Mouse (Mus musculus): Measurements from ENCODE around the gene Zfp622. TPM values are rescaled to one million over a fixed set of nuclear protein-coding genes. Genes with fewer than 3 reads are reported as not detected.
"Not testable (repeated sequence)": the region's sequence is repeated elsewhere in the genome, so short reads cannot be mapped to it uniquely, and the experiment has no call there.

Gene Zfp622
- polyA plus RNA-seq, 1 experiment from 2014 or later = 7.3 TPM

GRCm38 (mm10) chr15:25959375-25959774 is 24.8 kb upstream of the Zfp622 start:
- ATAC-seq (ENCODE audit: low read depth) = 0 out of 2 replicates have a peak, but pooled peaks have one; percentile 45
- no peak overlapping the region for H3K27ac ChIP-seq (ENCODE audit: low read length)
- no peak overlapping the region for H3K9ac ChIP-seq (ENCODE audit: low read depth, low read length)
- no peak overlapping the region for H3K4me3 ChIP-seq (ENCODE audit: low read depth, low read length)
- no peaks in the 10 kb centered on the region for H3K36me3 ChIP-seq (ENCODE audit: control insufficient read depth, insufficient read depth)
- H3K4me1 ChIP-seq (ENCODE audit: control insufficient read depth, low read depth, low read length) = no peaks in the 10 kb centered on the region
- no peak overlapping the region for H3K4me2 ChIP-seq (ENCODE audit: low read depth, low read length)
- H3K27me3 ChIP-seq (ENCODE audit: control insufficient read depth, insufficient read depth, low read depth, low read length) = no peaks in the 10 kb centered on the region
- WGBS (ENCODE audit: insufficient replicate concordance) = 30% methylated on average over 5 of the region's 5 CpGs
- H3K9me3 ChIP-seq (replicated peaks; ENCODE audit: control insufficient read depth, low read length) = no peaks in the 10 kb centered on the region

GRCm38 (mm10) chr15:25960231-25960630 is 23.9 kb upstream of the Zfp622 start:
- no peak overlapping the region for H3K27ac ChIP-seq (ENCODE audit: low read length)
- H3K9me3 ChIP-seq (replicated peaks; ENCODE audit: control insufficient read depth, low read length) = no peaks in the 10 kb centered on the region
- WGBS (ENCODE audit: insufficient replicate concordance) = 64% methylated on average over 5 of the region's 5 CpGs
- ATAC-seq (ENCODE audit: low read depth) = no peak
- H3K9ac ChIP-seq (ENCODE audit: low read depth, low read length) = no peak overlapping the region
- H3K27me3 ChIP-seq (ENCODE audit: control insufficient read depth, insufficient read depth, low read depth, low read length) = no peaks in the 10 kb centered on the region
- no peaks in the 10 kb centered on the region for H3K36me3 ChIP-seq (ENCODE audit: control insufficient read depth, insufficient read depth)
- H3K4me3 ChIP-seq (ENCODE audit: low read depth, low read length) = no peak overlapping the region
- no peaks in the 10 kb centered on the region for H3K4me1 ChIP-seq (ENCODE audit: control insufficient read depth, low read depth, low read length)
- no peak overlapping the region for H3K4me2 ChIP-seq (ENCODE audit: low read depth, low read length)

GRCm38 (mm10) chr15:25966220-25966774 is 17.9 kb upstream of the Zfp622 start:
- no peaks in the 10 kb centered on the region for H3K4me1 ChIP-seq (ENCODE audit: control insufficient read depth, low read depth, low read length)
- H3K27me3 ChIP-seq (ENCODE audit: control insufficient read depth, insufficient read depth, low read depth, low read length) = no peaks in the 10 kb centered on the region
- H3K9ac ChIP-seq (ENCODE audit: low read depth, low read length) = no peak overlapping the region
- H3K4me2 ChIP-seq (ENCODE audit: low read depth, low read length) = no peak overlapping the region
- no peak overlapping the region for H3K4me3 ChIP-seq (ENCODE audit: low read depth, low read length)
- H3K27ac ChIP-seq (ENCODE audit: low read length) = no peak overlapping the region
- no peak for ATAC-seq (ENCODE audit: low read depth)
- WGBS (ENCODE audit: insufficient replicate concordance) = 41% methylated on average over 6 of the region's 6 CpGs
- no peaks in the 10 kb centered on the region; the same call in 1 of the 2 replicates for H3K36me3 ChIP-seq (ENCODE audit: control insufficient read depth, insufficient read depth)
- H3K9me3 ChIP-seq (replicated peaks; ENCODE audit: control insufficient read depth, low read length) = no peaks in the 10 kb centered on the region

GRCm38 (mm10) chr15:25971596-25971995 is 12.6 kb upstream of the Zfp622 start:
- no peak overlapping the region for H3K4me2 ChIP-seq (ENCODE audit: low read depth, low read length)
- no peaks in the 10 kb centered on the region for H3K9me3 ChIP-seq (replicated peaks; ENCODE audit: control insufficient read depth, low read length)
- H3K4me1 ChIP-seq (ENCODE audit: control insufficient read depth, low read depth, low read length) = no peaks in the 10 kb centered on the region
- WGBS (ENCODE audit: insufficient replicate concordance) = 64% methylated on average over 9 of the region's 9 CpGs
- H3K27me3 ChIP-seq (ENCODE audit: control insufficient read depth, insufficient read depth, low read depth, low read length) = no peaks in the 10 kb centered on the region
- H3K4me3 ChIP-seq (ENCODE audit: low read depth, low read length) = no peak overlapping the region
- no peaks in the 10 kb centered on the region; the same call in 1 of the 2 replicates for H3K36me3 ChIP-seq (ENCODE audit: control insufficient read depth, insufficient read depth)
- no peak for ATAC-seq (ENCODE audit: low read depth)
- H3K9ac ChIP-seq (ENCODE audit: low read depth, low read length) = no peak overlapping the region
- no peak overlapping the region for H3K27ac ChIP-seq (ENCODE audit: low read length)

- Histone ChIP-seq H3K4me2 (ENCODE audit: low read depth, low read length) (no peak overlapping the region), H3K27ac (ENCODE audit: low read length) (no peak overlapping the region), H3K36me3 (ENCODE audit: control insufficient read depth, insufficient read depth) (no peaks in the 10 kb centered on the region; the same call in 1 of the 2 replicates), H3K27me3 (ENCODE audit: control insufficient read depth, insufficient read depth, low read depth, low read length) (no peaks in the 10 kb centered on the region), H3K9ac (ENCODE audit: low read depth, low read length) (no peak overlapping the region), H3K4me1 (ENCODE audit: control insufficient read depth, low read depth, low read length) (no peaks in the 10 kb centered on the region), H3K9me3 (replicated peaks; ENCODE audit: control insufficient read depth, low read length) (no peaks in the 10 kb centered on the region), H3K4me3 (ENCODE audit: low read depth, low read length) (no peak overlapping the region)
- ATAC-seq (ENCODE audit: low read depth) = no peak
- 57% methylated on average over 5 of the region's 5 CpGs for WGBS (ENCODE audit: insufficient replicate concordance)
These were observed 11.4 kb upstream of the Zfp622 start for GRCm38 (mm10) chr15:25972758-25973157.

GRCm38 (mm10) chr15:25974352-25974751 is 9.8 kb upstream of the Zfp622 start:
- Histone ChIP-seq H3K4me1 (ENCODE audit: control insufficient read depth, low read depth, low read length) (no peaks in the 10 kb centered on the region), H3K27ac (ENCODE audit: low read length) (no peak overlapping the region), H3K4me2 (ENCODE audit: low read depth, low read length) (no peak overlapping the region), H3K27me3 (ENCODE audit: control insufficient read depth, insufficient read depth, low read depth, low read length) (no peaks in the 10 kb centered on the region), H3K9ac (ENCODE audit: low read depth, low read length) (no peak overlapping the region), H3K9me3 (replicated peaks; ENCODE audit: control insufficient read depth, low read length) (no peaks in the 10 kb centered on the region), H3K4me3 (ENCODE audit: low read depth, low read length) (no peak overlapping the region), H3K36me3 (ENCODE audit: control insufficient read depth, insufficient read depth) (no peaks in the 10 kb centered on the region; the same call in 1 of the 2 replicates)
- peak; percentile 56 for ATAC-seq (ENCODE audit: low read depth)
- WGBS (ENCODE audit: insufficient replicate concordance) = 71% methylated on average over 4 of the region's 4 CpGs

- no peak overlapping the region for H3K27ac ChIP-seq (ENCODE audit: low read length)
- 71% methylated on average over 6 of the region's 6 CpGs for WGBS (ENCODE audit: insufficient replicate concordance)
- no peaks in the 10 kb centered on the region for H3K4me1 ChIP-seq (ENCODE audit: control insufficient read depth, low read depth, low read length)
- no peaks in the 10 kb centered on the region; the same call in 1 of the 2 replicates for H3K36me3 ChIP-seq (ENCODE audit: control insufficient read depth, insufficient read depth)
- H3K4me3 ChIP-seq (ENCODE audit: low read depth, low read length) = no peak overlapping the region
- H3K9ac ChIP-seq (ENCODE audit: low read depth, low read length) = no peak overlapping the region
- ATAC-seq (ENCODE audit: low read depth) = no peak
- no peaks in the 10 kb centered on the region for H3K27me3 ChIP-seq (ENCODE audit: control insufficient read depth, insufficient read depth, low read depth, low read length)
- no peak overlapping the region for H3K4me2 ChIP-seq (ENCODE audit: low read depth, low read length)
- no peaks in the 10 kb centered on the region for H3K9me3 ChIP-seq (replicated peaks; ENCODE audit: control insufficient read depth, low read length)
These were observed 8.4 kb upstream of the Zfp622 start for GRCm38 (mm10) chr15:25975810-25976209.

GRCm38 (mm10) chr15:25983614-25984013 is 552 bp upstream of the Zfp622 start:
- ATAC-seq (ENCODE audit: low read depth); H3K36me3 ChIP-seq (ENCODE audit: control insufficient read depth, insufficient read depth); H3K9me3 ChIP-seq (replicated peaks; ENCODE audit: control insufficient read depth, low read length); H3K27me3 ChIP-seq (ENCODE audit: control insufficient read depth, insufficient read depth, low read depth, low read length): not testable (repeated sequence)
- Histone ChIP-seq H3K4me2 (ENCODE audit: low read depth, low read length) (peak overlapping the region; percentile 88), H3K4me3 (ENCODE audit: low read depth, low read length) (peak overlapping the region; percentile 97), H3K4me1 (ENCODE audit: control insufficient read depth, low read depth, low read length) (peaks cover 17% of the 10 kb centered on the region), H3K27ac (ENCODE audit: low read length) (0 out of 2 replicates have a peak overlapping the region, but pooled peaks have one; percentile 44), H3K9ac (ENCODE audit: low read depth, low read length) (peak overlapping the region; percentile 64)
- 16% methylated on average over 6 of the region's 6 CpGs for WGBS (ENCODE audit: insufficient replicate concordance)

GRCm38 (mm10) chr15:25984734-25985492 is 747 bp downstream of the Zfp622 start:
- Histone ChIP-seq H3K27ac (ENCODE audit: low read length) (peak overlapping the region; percentile 93), H3K4me1 (ENCODE audit: control insufficient read depth, low read depth, low read length) (peaks cover 17% of the 10 kb centered on the region), H3K9ac (ENCODE audit: low read depth, low read length) (peak overlapping the region; percentile 93), H3K9me3 (replicated peaks; ENCODE audit: control insufficient read depth, low read length) (no peaks in the 10 kb centered on the region), H3K36me3 (ENCODE audit: control insufficient read depth, insufficient read depth) (peaks cover 9% of the 10 kb centered on the region), H3K4me2 (ENCODE audit: low read depth, low read length) (peak overlapping the region; percentile 88), H3K27me3 (ENCODE audit: control insufficient read depth, insufficient read depth, low read depth, low read length) (no peaks in the 10 kb centered on the region), H3K4me3 (ENCODE audit: low read depth, low read length) (peak overlapping the region; percentile 97)
- WGBS (ENCODE audit: insufficient replicate concordance) = under 1% methylated on average over 71 of the region's 71 CpGs
- ATAC-seq (ENCODE audit: low read depth) = no peak

All from liver, embryonic 16.5 days (tissue).